Mouse (Mus musculus): ENCODE data around the gene Gm9008. TPM values are rescaled to one million over a fixed set of nuclear protein-coding genes. Genes with fewer than 3 reads are reported as not detected.

The Gm9008 gene
- polyA plus RNA-seq (2014; fragmentation: Illumina TruSeq; extraction: RNeasy Lipid Tissue Mini Kit (QIAGEN cat#74804)): not detected

GRCm38 (mm10) chr6:76497054-76497835 is at the start of gene Gm9008:
Gm9008 (minus strand) TSS chr6:76497784.

Data from ovary, adult 10 weeks (tissue).